ENCODE assay signal across 23 mouse cellular contexts in genomic region chr13:103341031-103341430, GRCm38 (mm10).
"Had no signal": no experiment of that assay in that cellular context is flagged by ENCODE, and none has a peak within 500 bp of the region (broad histone marks: within the 10 kb centered on the region; RNA-seq: fewer than 3 reads in every experiment).

No protein-coding gene starts in this region.

- H3K4me3 ChIP-seq: layer of hippocampus, adult 2 months; left cerebral cortex, adult 2 months; limb, embryonic 10.5 days; limb, embryonic 13.5 days; liver, embryonic 12.5 days; liver, embryonic 15.5 days; lung, embryonic 15.5 days; megakaryocyte, embryonic 14.5 days; midbrain, embryonic 10.5 days; midbrain, embryonic 15.5 days; neural tube, embryonic 12.5 days; neural tube, embryonic 15.5 days had no signal

- H3K36me3 ChIP-seq: limb, embryonic 10.5 days; limb, embryonic 13.5 days; liver, embryonic 12.5 days; liver, embryonic 15.5 days; lung, embryonic 15.5 days; midbrain, embryonic 10.5 days; midbrain, embryonic 15.5 days; neural tube, embryonic 12.5 days; neural tube, embryonic 15.5 days had no signal

- H3K4me1 ChIP-seq: limb, embryonic 10.5 days; limb, embryonic 13.5 days; liver, embryonic 12.5 days; liver, embryonic 15.5 days; lung, embryonic 15.5 days; midbrain, embryonic 15.5 days; neural tube, embryonic 12.5 days; neural tube, embryonic 15.5 days had no signal

- H3K27ac ChIP-seq: kidney, postnatal 0 days; layer of hippocampus, adult 2 months; left cerebral cortex, adult 2 months; limb, embryonic 10.5 days; limb, embryonic 13.5 days; liver, embryonic 12.5 days; liver, embryonic 15.5 days; lung, embryonic 15.5 days; midbrain, embryonic 10.5 days; midbrain, embryonic 15.5 days; neural tube, embryonic 12.5 days; neural tube, embryonic 15.5 days had no signal

- DNase-seq: kidney, adult 2 months; kidney, postnatal 25 days; layer of hippocampus, adult 9-11 months; liver; lung, adult 18-20 months; lung, postnatal 10 days; lung, postnatal 36 days; thymus, adult 18-20 months; thymus, postnatal 14 days; thymus, postnatal 4 days had no signal
